Mouse (Mus musculus): ENCODE results near the gene Mterf2. TPM values are rescaled to one million over a fixed set of nuclear protein-coding genes. Genes with fewer than 3 reads are reported as not detected.

The Mterf2 gene
- total and polyA plus RNA-seq, 3 experiments, result 9.7 to 32.0 (median 10.7) TPM

DNA sequence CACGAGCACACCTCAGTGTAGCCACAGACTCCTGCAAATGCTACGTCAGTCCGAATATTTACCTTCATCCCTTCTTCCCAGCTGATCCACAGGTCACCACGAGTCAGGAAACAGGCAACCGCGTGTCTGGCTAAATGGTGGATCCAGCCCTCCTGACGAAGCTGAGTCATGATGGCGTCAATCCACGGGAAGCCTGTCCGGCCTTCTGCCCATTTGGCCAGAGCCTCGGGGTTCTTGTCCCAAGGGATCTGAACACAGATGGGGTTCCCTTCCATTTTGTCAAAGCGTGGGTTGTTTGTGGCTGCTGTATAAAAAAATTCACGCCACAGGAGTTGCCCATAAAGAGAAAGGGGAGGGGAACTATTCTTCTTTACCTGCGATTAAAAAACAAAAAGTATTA is 18.5 kb upstream of the Mterf2 start:
- no peaks in the 10 kb centered on the region for H3K79me2 ChIP-seq (replicated peaks; ENCODE audit: control insufficient read depth, extremely low read depth, insufficient read depth, poor library complexity, severe bottlenecking)
- no peak overlapping the region for H3K4me2 ChIP-seq (ENCODE audit: insufficient read depth, low read depth, poor library complexity, severe bottlenecking)
- TF ChIP-seq RCOR1 (conservative IDR thresholded peaks at IDR 0.05; ENCODE audit: low read depth, low read length) (no peak), NRF1 (IDR thresholded peaks at IDR 0.05; ENCODE audit: low read depth, low read length) (no peak), PAX5 (IDR thresholded peaks at IDR 0.05; ENCODE audit: low read length) (no peak), KAT2A (IDR thresholded peaks at IDR 0.05; ENCODE audit: insufficient replicate concordance, low read length) (no peak), E2F4 (IDR thresholded peaks at IDR 0.05; ENCODE audit: insufficient replicate concordance, low read depth, low read length) (no peak), EP300 (IDR thresholded peaks at IDR 0.05; ENCODE audit: low read length) (no peak), MYC (IDR thresholded peaks at IDR 0.05; ENCODE audit: low read depth, low read length) (no peak), POLR2A (IDR thresholded peaks at IDR 0.05; ENCODE audit: low read depth, low read length) (no peak), TCF12 (IDR thresholded peaks at IDR 0.05; ENCODE audit: low read depth, low read length) (no peak), MEF2A (IDR thresholded peaks at IDR 0.05; ENCODE audit: borderline replicate concordance, low read depth, low read length) (no peak), CHD1 (IDR thresholded peaks at IDR 0.05; ENCODE audit: low read depth, low read length) (no peak), SIN3A (IDR thresholded peaks at IDR 0.05; ENCODE audit: low read length) (no peak)
- H3K27me3 ChIP-seq (replicated peaks), result no peaks in the 10 kb centered on the region
- no peak overlapping the region for H3K9ac ChIP-seq (ENCODE audit: insufficient read depth, low read depth)
- in situ Hi-C loops (cut with MboI; ENCODE audit: low pct_ligation_motif_present, low pct_unique_long_range_greater_than_20kb, low sequenced_read_pairs) (no loop called here), dilution Hi-C loops (cut with MboI; ENCODE audit: extremely low pct_ligation_motif_present, extremely low pct_unique_long_range_greater_than_20kb, low sequenced_read_pairs) (no loop called here)
- H3K4me3 ChIP-seq (replicated peaks in 1 of 3; ENCODE audit: low read depth in 2 of 3, low read length in 2 of 3, poor library complexity in 1 of 3), result no peak overlapping the region
- peaks cover 14 to 66% of the 10 kb centered on the region in 2 experiments for H3K36me3 ChIP-seq (replicated peaks in 1 of 2; ENCODE audit: control insufficient read depth in 1 of 2, insufficient read depth in 1 of 2, low read length in 1 of 2)
- no peaks in the 10 kb centered on the region for H3K4me1 ChIP-seq (ENCODE audit: control insufficient read depth in 1 of 2, insufficient read depth in 2 of 2)
- H3K27ac ChIP-seq (ENCODE audit: insufficient read depth, low read depth), result no peak overlapping the region
- no peak for DNase-seq (ENCODE audit: extremely low read depth)
- H3K9me3 ChIP-seq (replicated peaks; ENCODE audit: low read length), result no peaks in the 10 kb centered on the region

GRCm38 (mm10) chr10:85141465-85141864 is 13.6 kb upstream of the Mterf2 start:
- H3K4me1 ChIP-seq (ENCODE audit: control insufficient read depth in 1 of 2, insufficient read depth in 2 of 2), result peaks cover 0 to 6% of the 10 kb centered on the region in 2 experiments; a peak in 1 of 4 replicates
- dilution Hi-C loops (cut with MboI; ENCODE audit: extremely low pct_ligation_motif_present, extremely low pct_unique_long_range_greater_than_20kb, low sequenced_read_pairs), result no loop called here
- DNase-seq (ENCODE audit: extremely low read depth), result no peak
- H3K36me3 ChIP-seq (replicated peaks in 1 of 2; ENCODE audit: control insufficient read depth in 1 of 2, insufficient read depth in 1 of 2, low read length in 1 of 2), result peaks cover 7 to 64% of the 10 kb centered on the region in 2 experiments
- TF ChIP-seq GABPA (IDR thresholded peaks at IDR 0.05; ENCODE audit: insufficient replicate concordance, low read depth, low read length), result no peak
- no peak for TF ChIP-seq POLR2AphosphoS2 (IDR thresholded peaks at IDR 0.05; ENCODE audit: low read depth, low read length)
- no peak for TF ChIP-seq ZNF384 (IDR thresholded peaks at IDR 0.05; ENCODE audit: low read depth, low read length)
- no peak for TF ChIP-seq USF1 (IDR thresholded peaks at IDR 0.05; ENCODE audit: low read depth, low read length)
- TF ChIP-seq MAFK (IDR thresholded peaks at IDR 0.05; ENCODE audit: insufficient replicate concordance, low read length), result no peak
- no peak for TF ChIP-seq IRF4 (IDR thresholded peaks at IDR 0.05; ENCODE audit: low read depth, low read length)
- TF ChIP-seq CHD1 (IDR thresholded peaks at IDR 0.05; ENCODE audit: low read depth, low read length), result no peak
- TF ChIP-seq JUN (IDR thresholded peaks at IDR 0.05; ENCODE audit: insufficient read depth, low read depth, low read length), result no peak
- TF ChIP-seq NELFE (IDR thresholded peaks at IDR 0.05; ENCODE audit: low read depth, low read length), result no peak
- no peak for TF ChIP-seq USF2 (conservative IDR thresholded peaks at IDR 0.05; ENCODE audit: low read depth, low read length)
- H3K4me3 ChIP-seq (replicated peaks in 1 of 3; ENCODE audit: low read depth in 2 of 3, low read length in 2 of 3, poor library complexity in 1 of 3), result no peak overlapping the region
- no peak overlapping the region for H3K27ac ChIP-seq (ENCODE audit: insufficient read depth, low read depth)
- in situ Hi-C loops (cut with MboI; ENCODE audit: low pct_ligation_motif_present, low pct_unique_long_range_greater_than_20kb, low sequenced_read_pairs), result no loop called here
- H3K79me2 ChIP-seq (replicated peaks; ENCODE audit: control insufficient read depth, extremely low read depth, insufficient read depth, poor library complexity, severe bottlenecking), result no peaks in the 10 kb centered on the region
- H3K9me3 ChIP-seq (replicated peaks; ENCODE audit: low read length), result no peaks in the 10 kb centered on the region
- no peak overlapping the region for H3K4me2 ChIP-seq (ENCODE audit: insufficient read depth, low read depth, poor library complexity, severe bottlenecking)
- no peaks in the 10 kb centered on the region for H3K27me3 ChIP-seq (replicated peaks)
- H3K9ac ChIP-seq (ENCODE audit: insufficient read depth, low read depth), result no peak overlapping the region

All from CH12.LX (cell line).